Mouse (Mus musculus) lung, postnatal 0 days (tissue): ENCODE data around the gene Ttc39b. TPM values are rescaled to one million over a fixed set of nuclear protein-coding genes. Genes with fewer than 3 reads are reported as not detected.

ENCODE experiments used
- ATAC-seq: fragments of 200-750 bp; cut with Nextera tagmentation; 2 replicates; pipeline ENCODE4 v1.8.0; 2017; ENCODE audit warnings: moderate library complexity
- DNase-seq: peaks from one replicate; pipeline ENCODE4 v3.0.0-alpha.2; 2016; ENCODE audit warnings: low spot score
- H3K27ac ChIP-seq: fragments of 300-500 bp; sonication (generic); 2 replicates; pipeline ENCODE4 v1.5.1; 2014; ENCODE audit warnings: antibody characterized with exemption, mild to moderate bottlenecking, low read length, mixed read lengths
- H3K27me3 ChIP-seq: fragments of 300-500 bp; sonication (generic); replicated peaks from 2 replicates; pipeline ENCODE4 v1.6.1; 2014; ENCODE audit warnings: low read length, mixed read lengths; ENCODE audit not compliant: insufficient read depth
- H3K36me3 ChIP-seq: fragments of 300-500 bp; sonication (generic); 2 replicates; pipeline ENCODE4 v1.6.1; 2014; ENCODE audit warnings: low read length, mixed read lengths; ENCODE audit not compliant: insufficient read depth
- H3K4me1 ChIP-seq: fragments of 300-500 bp; sonication (generic); 2 replicates; pipeline ENCODE4 v1.6.1; 2014; ENCODE audit warnings: antibody characterized with exemption, low read depth, low read length, mixed read lengths; ENCODE audit not compliant: insufficient read depth
- H3K4me2 ChIP-seq: fragments of 300-500 bp; sonication (generic); replicated peaks from 2 replicates; pipeline ENCODE4 v1.6.1; 2014; ENCODE audit warnings: low read depth, mild to moderate bottlenecking, low read length, moderate library complexity, mixed read lengths
- H3K4me3 ChIP-seq: fragments of 300-500 bp; sonication (generic); 2 replicates; pipeline ENCODE4 v1.5.1; 2014; ENCODE audit warnings: low read depth, low read length
- H3K9ac ChIP-seq: fragments of 300-500 bp; sonication (generic); replicated peaks from 2 replicates; pipeline ENCODE4 v1.6.1; 2014; ENCODE audit warnings: low read depth, mild to moderate bottlenecking
- H3K9me3 ChIP-seq: fragments of 300-500 bp; sonication (generic); 2 replicates; pipeline ENCODE4 v1.6.1; 2016; ENCODE audit warnings: low read length, mixed read lengths
- CTCF ChIP-seq: IDR thresholded peaks from 2 replicates; pipeline ENCODE4 v1.5.1; 2016; ENCODE audit warnings: antibody characterized with exemption, mild to moderate bottlenecking
- EP300 ChIP-seq: IDR thresholded peaks from 2 replicates; pipeline ENCODE4 v1.6.1; 2016; ENCODE audit warnings: antibody characterized with exemption, mild to moderate bottlenecking, control low read depth
- WGBS: fragments of 180-500 bp; shearing (Covaris S2); extraction: QIAGEN DNeasy Blood & Tissue Kit; methylation state at CpG from one replicate; pipeline ENCODE4 v1.1.7; 2014; 5-methylcytosine and 5-hydroxymethylcytosine counted together
- polyA plus RNA-seq: library from polyadenylated mRNA; unstranded; fragments of >200 nt; fragmentation: Nextera tagmentation; extraction: Ambion mirVana; gene quantifications from 2 replicates; pipeline ENCODE4 v1.2.1, GENCODE M21; 2015

Gene Ttc39b
- 6.7 and 7.5 TPM in 2 replicates for polyA plus RNA-seq

DNA sequence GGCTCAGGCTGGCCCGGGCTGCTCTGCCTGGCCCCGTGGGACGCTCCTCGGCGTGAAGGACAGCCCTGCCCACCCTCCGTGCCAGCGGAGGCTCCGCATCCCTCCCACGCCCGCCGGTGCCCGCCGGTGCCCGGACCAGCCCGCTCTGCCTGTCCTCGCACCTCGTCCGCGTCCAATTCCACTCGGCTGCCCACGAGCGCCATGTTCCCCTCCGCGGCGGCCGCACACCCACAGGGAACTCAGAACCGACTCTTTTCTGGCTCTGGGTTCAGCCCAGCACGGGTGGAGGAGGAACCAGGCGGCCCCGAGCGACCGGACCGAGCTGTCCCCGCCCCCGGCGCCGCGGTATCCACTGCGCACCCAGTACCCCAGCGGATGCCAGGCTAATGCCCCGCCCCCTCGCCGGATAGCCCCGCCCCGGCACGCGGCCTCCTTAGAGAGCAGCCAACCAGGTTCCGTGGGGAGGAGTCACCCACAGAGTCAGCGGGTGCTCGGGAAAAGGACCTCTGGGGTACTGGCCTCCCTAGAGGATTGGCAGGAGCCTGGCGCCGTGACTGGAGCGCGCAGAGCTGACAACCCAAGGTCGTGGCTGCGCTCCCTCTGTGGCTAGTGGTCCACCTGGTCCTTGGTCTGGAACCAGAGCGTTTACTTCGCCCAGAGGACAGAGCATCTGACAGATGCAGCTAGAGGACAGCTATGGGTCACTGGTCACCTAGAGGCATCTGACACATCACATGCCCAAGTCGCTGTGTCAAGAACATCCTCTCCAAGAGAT lies at the start of gene Ttc39b:
Ttc39b (minus strand) TSS at position 346 of the 775 bp plus-strand sequence.
- Histone ChIP-seq H3K9ac (peak within 1 kb of the TSS; percentile 70), H3K4me2 (peak within 1 kb of the TSS; percentile 90), H3K27me3 (no peaks in the 10 kb centered on the region), H3K4me3 (peak within 1 kb of the TSS; percentile 82), H3K27ac (peak within 1 kb of the TSS; percentile 93), H3K36me3 (no peaks in the 10 kb centered on the region), H3K4me1 (peaks cover 6% of the 10 kb centered on the region; the same call in 1 of the 2 replicates), H3K9me3 (no peaks in the 10 kb centered on the region)
- TF ChIP-seq EP300 (no peak), CTCF (no peak; the same call in 1 of the 2 replicates)
- peak; percentile 98 for ATAC-seq
- peak; percentile 98 for DNase-seq
- 1% methylated on average over 51 of the region's 59 CpGs for WGBS

DNA sequence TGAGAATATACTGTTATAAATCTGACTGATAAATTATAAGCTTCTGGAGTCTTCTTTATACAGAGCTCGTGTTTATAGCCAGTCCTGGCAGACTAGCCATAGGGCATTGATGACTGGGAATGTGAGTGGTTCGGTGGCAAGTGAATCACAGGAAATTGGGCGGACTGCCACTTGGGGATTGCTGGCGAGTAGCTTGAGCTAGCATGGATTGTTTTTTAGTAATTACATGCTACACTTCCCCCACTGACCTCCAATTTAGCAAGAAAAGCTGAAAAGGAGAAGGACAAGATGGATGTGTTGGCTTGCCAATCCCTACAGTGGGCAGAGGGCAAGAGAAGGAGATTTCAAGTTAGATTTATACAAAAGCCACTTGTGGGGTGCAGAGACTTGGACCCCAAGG lies 49.3 kb upstream of the Ttc39b start:
- Histone ChIP-seq H3K27me3 (no peaks in the 10 kb centered on the region), H3K4me3 (no peak overlapping the region), H3K9ac (no peak overlapping the region), H3K4me1 (no peaks in the 10 kb centered on the region), H3K4me2 (no peak overlapping the region), H3K9me3 (no peaks in the 10 kb centered on the region), H3K36me3 (no peaks in the 10 kb centered on the region), H3K27ac (no peak overlapping the region)
- no peak for ATAC-seq
- DNase-seq = no peak
- WGBS = 60% methylated on average over 4 of the region's 4 CpGs
- TF ChIP-seq CTCF (no peak), EP300 (no peak)

DNA sequence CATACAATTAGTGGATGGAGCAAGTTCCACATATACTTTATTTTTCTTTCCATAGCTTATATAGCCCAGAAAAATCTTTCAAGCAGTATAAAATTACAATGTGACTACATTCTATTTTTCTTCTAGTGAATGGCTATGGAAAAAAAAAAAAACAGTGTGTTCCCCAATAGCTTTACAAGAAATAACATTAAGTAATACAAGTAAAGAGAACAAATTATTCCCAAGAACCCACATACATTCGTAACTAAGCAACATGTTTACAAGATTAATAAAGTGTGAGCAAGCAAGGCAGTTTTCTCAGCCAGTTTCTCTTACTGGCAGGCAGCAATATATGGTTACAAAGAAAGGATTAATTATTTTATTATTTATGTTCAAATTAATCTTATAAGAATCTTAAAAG lies 33.7 kb upstream of the Ttc39b start:
- H3K27ac ChIP-seq = no peak overlapping the region
- H3K4me3 ChIP-seq = no peak overlapping the region
- TF ChIP-seq CTCF (no peak), EP300 (peak; percentile 62)
- no peaks in the 10 kb centered on the region for H3K4me1 ChIP-seq
- no peaks in the 10 kb centered on the region for H3K9me3 ChIP-seq
- H3K27me3 ChIP-seq = no peaks in the 10 kb centered on the region
- peak; percentile 43; the same call in 1 of the 2 replicates for ATAC-seq
- whole genome bisulfite sequencing = 63% methylated on average over 1 of the region's 1 CpGs
- no peak overlapping the region for H3K9ac ChIP-seq
- no peaks in the 10 kb centered on the region for H3K36me3 ChIP-seq
- H3K4me2 ChIP-seq = no peak overlapping the region
- peak; percentile 74 for DNase-seq

DNA sequence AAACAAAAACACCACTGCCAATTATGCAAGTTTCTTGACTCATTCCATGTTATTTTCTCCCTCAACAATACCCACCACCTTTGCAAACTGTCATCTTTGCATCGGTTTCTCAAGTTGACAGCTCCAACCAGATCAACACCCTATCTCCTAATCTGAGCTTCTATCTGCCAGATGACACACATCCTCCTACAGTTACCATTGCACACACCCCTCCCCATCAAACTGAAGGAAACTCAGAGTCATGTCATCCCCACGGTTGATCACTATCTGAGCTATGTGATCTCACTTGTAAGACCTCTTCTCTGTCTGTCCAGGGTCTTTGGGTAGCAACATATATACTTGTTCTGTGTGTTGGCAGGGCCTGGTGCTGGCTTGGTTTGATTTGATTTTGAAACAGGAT lies 30.7 kb upstream of the Ttc39b start:
- Histone ChIP-seq H3K27me3 (no peaks in the 10 kb centered on the region), H3K36me3 (no peaks in the 10 kb centered on the region), H3K27ac (no peak overlapping the region), H3K9ac (no peak overlapping the region), H3K4me2 (no peak overlapping the region), H3K9me3 (no peaks in the 10 kb centered on the region), H3K4me3 (no peak overlapping the region), H3K4me1 (no peaks in the 10 kb centered on the region)
- WGBS = 64% methylated on average over 2 of the region's 2 CpGs
- DNase-seq (no peak), ATAC-seq (no peak)
- TF ChIP-seq EP300 (no peak), CTCF (no peak)

DNA sequence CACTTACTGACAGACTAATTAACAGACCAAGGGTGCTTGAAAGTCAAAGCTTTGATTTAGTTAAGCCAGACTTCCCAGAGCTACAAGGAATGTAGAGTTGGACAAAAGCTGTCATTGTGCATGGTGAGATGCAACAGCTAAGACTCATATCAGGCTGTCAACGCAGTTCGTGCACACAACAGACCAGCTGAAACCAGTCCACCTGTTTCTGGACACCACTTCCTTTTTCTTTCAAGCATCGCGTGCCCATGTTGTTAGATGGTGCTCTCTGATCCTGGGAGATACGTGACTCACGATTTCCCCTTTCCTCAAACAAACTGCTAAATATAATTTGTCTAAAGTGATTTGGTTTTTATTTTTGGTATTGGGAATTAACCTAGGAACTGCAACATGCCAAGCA lies 29.9 kb upstream of the Ttc39b start:
- H3K9me3 ChIP-seq = no peaks in the 10 kb centered on the region
- 55% methylated on average over 6 of the region's 6 CpGs for WGBS
- H3K4me3 ChIP-seq = no peak overlapping the region
- no peak for ATAC-seq
- H3K27ac ChIP-seq = no peak overlapping the region
- no peaks in the 10 kb centered on the region for H3K27me3 ChIP-seq
- DNase-seq = no peak
- no peak overlapping the region for H3K4me2 ChIP-seq
- no peaks in the 10 kb centered on the region for H3K4me1 ChIP-seq
- H3K36me3 ChIP-seq = no peaks in the 10 kb centered on the region
- TF ChIP-seq EP300 = no peak
- no peak for TF ChIP-seq CTCF
- H3K9ac ChIP-seq = no peak overlapping the region

DNA sequence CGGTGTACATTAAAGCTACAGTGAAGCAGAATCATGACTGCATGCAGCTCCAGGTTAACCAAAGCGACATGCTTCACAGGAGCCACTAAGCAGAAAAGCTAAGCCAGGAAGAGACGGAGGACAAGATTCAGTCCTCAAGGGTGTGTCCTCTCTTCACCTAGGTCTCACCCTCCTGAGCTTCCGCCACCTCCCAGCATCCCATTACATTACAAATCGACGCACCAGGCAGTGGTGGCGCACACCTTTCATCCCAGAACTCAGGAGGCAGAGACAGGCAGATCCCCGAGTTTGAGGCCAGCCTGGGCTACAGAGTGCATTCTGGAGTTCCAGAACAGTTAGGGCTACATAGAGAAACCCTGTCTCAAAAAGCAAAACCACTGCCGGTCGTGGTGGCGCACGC lies 29.2 kb upstream of the Ttc39b start:
- ATAC-seq (no peak), DNase-seq (no peak)
- TF ChIP-seq CTCF (no peak), EP300 (no peak)
- H3K4me2 ChIP-seq = no peak overlapping the region
- no peak overlapping the region for H3K27ac ChIP-seq
- no peak overlapping the region for H3K4me3 ChIP-seq
- H3K9ac ChIP-seq = no peak overlapping the region
- no peaks in the 10 kb centered on the region for H3K4me1 ChIP-seq
- no peaks in the 10 kb centered on the region for H3K36me3 ChIP-seq
- H3K9me3 ChIP-seq = no peaks in the 10 kb centered on the region
- WGBS = 96% methylated on average over 12 of the region's 12 CpGs
- no peaks in the 10 kb centered on the region for H3K27me3 ChIP-seq
